Mouse (Mus musculus) CH12.LX (cell line): ENCODE data around the gene Mad1l1. TPM values are rescaled to one million over a fixed set of nuclear protein-coding genes. Genes with fewer than 3 reads are reported as not detected.

Source experiments
- DNase-seq: peaks from one replicate; pipeline ENCODE4 v3.0.0-alpha.2; 2013; ENCODE audit errors: extremely low read depth
- H3K27ac ChIP-seq: 2 replicates; pipeline ENCODE4 v1.5.1; 2012; ENCODE audit warnings: low read depth, mild to moderate bottlenecking, control low read depth, moderate library complexity; ENCODE audit not compliant: insufficient read depth
- H3K27me3 ChIP-seq: replicated peaks from 2 replicates; pipeline ENCODE3; 2012; ENCODE audit warnings: inconsistent platforms
- H3K36me3 ChIP-seq, 2 experiments: replicated peaks in 1 of 2; 2 replicates each; pipeline versions ENCODE3 to v1.6.1; 2012; ENCODE audit warnings: inconsistent platforms in 1 of 2, low read length in 1 of 2, mild to moderate bottlenecking in 1 of 2, mixed read lengths in 1 of 2, moderate library complexity in 1 of 2; ENCODE audit not compliant: control insufficient read depth in 1 of 2, insufficient read depth in 1 of 2
- H3K4me1 ChIP-seq, 2 experiments: 2 replicates each; pipeline ENCODE4 v1.6.1; 2012; ENCODE audit warnings: inconsistent platforms in 1 of 2, moderate library complexity in 1 of 2; ENCODE audit not compliant: insufficient read depth in 2 of 2, control insufficient read depth in 1 of 2
- H3K4me2 ChIP-seq: 2 replicates; pipeline ENCODE4 v1.6.1; 2012; ENCODE audit warnings: low read depth, mild to moderate bottlenecking, control low read depth; ENCODE audit not compliant: poor library complexity, insufficient read depth, severe bottlenecking
- H3K4me3 ChIP-seq, 3 experiments: fragments of 150-350 bp in 1 of 3; sonication (generic) in 1 of 3; replicated peaks in 1 of 3; 2 replicates each; pipeline versions ENCODE3 to v1.5.1; 2011 to 2012; ENCODE audit warnings: low read depth in 2 of 3, low read length in 2 of 3, mild to moderate bottlenecking in 2 of 3, moderate library complexity in 2 of 3, control low read depth in 1 of 3, improper control_type of control experiment in 1 of 3, inconsistent platforms in 1 of 3, mixed read lengths in 1 of 3; ENCODE audit not compliant: poor library complexity in 1 of 3
- H3K79me2 ChIP-seq: replicated peaks from 2 replicates; pipeline ENCODE4 v1.6.1; 2012; ENCODE audit warnings: mild to moderate bottlenecking, moderate library complexity; ENCODE audit not compliant: control insufficient read depth, poor library complexity, insufficient read depth, severe bottlenecking; ENCODE audit errors: extremely low read depth
- H3K9ac ChIP-seq: 2 replicates; pipeline ENCODE4 v1.6.1; 2012; ENCODE audit warnings: low read depth, mild to moderate bottlenecking, control low read depth, moderate library complexity; ENCODE audit not compliant: insufficient read depth
- H3K9me3 ChIP-seq: replicated peaks from 2 replicates; pipeline ENCODE3; 2012; ENCODE audit warnings: low read length, inconsistent platforms, mixed read lengths
- BHLHE40 ChIP-seq: IDR thresholded peaks from 2 replicates; pipeline ENCODE4 v1.6.1; 2011; ENCODE audit warnings: mild to moderate bottlenecking, low read depth, low read length, improper control_type of control experiment
- CHD1 ChIP-seq: IDR thresholded peaks from 2 replicates; pipeline ENCODE4 v1.6.1; 2012; ENCODE audit warnings: low read depth, low read length, improper control_type of control experiment, inconsistent platforms
- CHD2 ChIP-seq: IDR thresholded peaks from 2 replicates; pipeline ENCODE4 v1.6.1; 2011; ENCODE audit warnings: low read length, improper control_type of control experiment
- CTCF ChIP-seq, 2 experiments: IDR thresholded peaks in 1 of 2; conservative IDR thresholded peaks in 1 of 2; 2 replicates each; pipeline ENCODE4 v1.5.1; 2011 to 2012; ENCODE audit warnings: low read depth in 2 of 2, low read length in 2 of 2, improper control_type of control experiment in 1 of 2, inconsistent platforms in 1 of 2, mild to moderate bottlenecking in 1 of 2, moderate library complexity in 1 of 2
- E2F4 ChIP-seq: IDR thresholded peaks from 2 replicates; pipeline ENCODE4 v1.6.1; 2011; ENCODE audit warnings: low read depth, low read length, improper control_type of control experiment; ENCODE audit not compliant: insufficient replicate concordance
- EP300 ChIP-seq: IDR thresholded peaks from 2 replicates; pipeline ENCODE4 v1.6.1; 2011; ENCODE audit warnings: low read length, improper control_type of control experiment
- HCFC1 ChIP-seq: IDR thresholded peaks from 2 replicates; pipeline ENCODE4 v1.6.1; 2012; ENCODE audit warnings: low read depth, mild to moderate bottlenecking, inconsistent platforms, low read length, improper control_type of control experiment
- JUN ChIP-seq: IDR thresholded peaks from 2 replicates; pipeline ENCODE4 v1.6.1; 2011; ENCODE audit warnings: low read depth, mild to moderate bottlenecking, low read length, improper control_type of control experiment, moderate library complexity; ENCODE audit not compliant: insufficient read depth
- JUND ChIP-seq: conservative IDR thresholded peaks from 2 replicates; pipeline ENCODE4 v1.6.1; 2011; ENCODE audit warnings: low read depth, low read length, improper control_type of control experiment
- KAT2A ChIP-seq: IDR thresholded peaks from 2 replicates; pipeline ENCODE4 v1.6.1; 2012; ENCODE audit warnings: low read length, improper control_type of control experiment, inconsistent platforms; ENCODE audit not compliant: insufficient replicate concordance
- MAX ChIP-seq: IDR thresholded peaks from 2 replicates; pipeline ENCODE4 v1.6.1; 2011; ENCODE audit warnings: low read length, improper control_type of control experiment
- MAZ ChIP-seq: IDR thresholded peaks from 2 replicates; pipeline ENCODE4 v1.6.1; 2012; ENCODE audit warnings: low read depth, mild to moderate bottlenecking, inconsistent platforms, low read length, improper control_type of control experiment, moderate library complexity
- MYC ChIP-seq: IDR thresholded peaks from 2 replicates; pipeline ENCODE4 v1.6.1; 2011; ENCODE audit warnings: low read depth, mild to moderate bottlenecking, improper control_type of control experiment, low read length
- PAX5 ChIP-seq: IDR thresholded peaks from 2 replicates; pipeline ENCODE4 v1.6.1; 2012; ENCODE audit warnings: low read length, inconsistent platforms, mixed read lengths
- POLR2AphosphoS2 ChIP-seq: IDR thresholded peaks from 2 replicates; pipeline ENCODE4 v1.6.1; 2011; ENCODE audit warnings: low read depth, low read length, improper control_type of control experiment
- RAD21 ChIP-seq: IDR thresholded peaks from 2 replicates; pipeline ENCODE4 v1.6.1; 2011; ENCODE audit warnings: low read depth, mild to moderate bottlenecking, low read length, improper control_type of control experiment, moderate library complexity
- RCOR1 ChIP-seq: conservative IDR thresholded peaks from 2 replicates; pipeline ENCODE4 v1.6.1; 2012; ENCODE audit warnings: low read depth, mild to moderate bottlenecking, inconsistent platforms, low read length, improper control_type of control experiment
- SMC3 ChIP-seq: IDR thresholded peaks from 2 replicates; pipeline ENCODE4 v1.6.1; 2011; ENCODE audit warnings: low read depth, low read length, improper control_type of control experiment
- UBTF ChIP-seq: IDR thresholded peaks from 2 replicates; pipeline ENCODE4 v1.6.1; 2012; ENCODE audit warnings: low read depth, mild to moderate bottlenecking, inconsistent platforms, low read length, improper control_type of control experiment, moderate library complexity
- ZC3H11A ChIP-seq: IDR thresholded peaks from 2 replicates; pipeline ENCODE4 v1.6.1; 2012; ENCODE audit warnings: low read depth, mild to moderate bottlenecking, inconsistent platforms, low read length, improper control_type of control experiment
- ZKSCAN1 ChIP-seq: IDR thresholded peaks from 2 replicates; pipeline ENCODE4 v1.6.1; 2012; ENCODE audit warnings: low read depth, inconsistent platforms, low read length, improper control_type of control experiment, borderline replicate concordance
- ZMIZ1 ChIP-seq: IDR thresholded peaks from 2 replicates; pipeline ENCODE4 v1.6.1; 2012; ENCODE audit warnings: low read depth, mild to moderate bottlenecking, inconsistent platforms, low read length, improper control_type of control experiment
- dilution Hi-C: fragments of 300-500 bp; cut with MboI; formaldehyde crosslinking; loops from 2 replicates; pipeline ENCODE4 v1.14.3; 2020; ENCODE audit warnings: low sequenced_read_pairs; ENCODE audit not compliant: extremely low pct_unique_long_range_greater_than_20kb, extremely low pct_ligation_motif_present
- in situ Hi-C: fragments of 300-500 bp; cut with MboI; formaldehyde crosslinking; loops from 3 replicates; pipeline ENCODE4 v1.14.3; 2019; ENCODE audit warnings: low sequenced_read_pairs, low pct_ligation_motif_present, low pct_unique_long_range_greater_than_20kb, mixed read lengths
- polyA plus RNA-seq: library from polyadenylated mRNA; unstranded; fragments of >175 nt; gene quantifications from 2 replicates; pipeline ENCODE4 v1.2.1, GENCODE M21; 2012; ENCODE audit warnings: low read depth; ENCODE audit not compliant: insufficient read length
- total RNA-seq, 2 experiments: library from RNA; depleted of rRNA; stranded (reverse); fragments of 300-350 nt in 1 of 2; fragments of >200 nt in 1 of 2; gene quantifications; 2 replicates each; pipeline ENCODE4 v1.2.3; 2012 to 2014

Gene Mad1l1
- total and polyA plus RNA-seq, 3 experiments, result 24.8 to 45.6 (median 28.9) TPM

- Histone ChIP-seq H3K79me2 (no peaks in the 10 kb centered on the region), H3K27me3 (no peaks in the 10 kb centered on the region), H3K36me3 (peaks cover 0 to 14% of the 10 kb centered on the region in 2 experiments), H3K4me3 (no peak overlapping the region), H3K27ac (no peak overlapping the region), H3K9ac (no peak overlapping the region), H3K4me1 (peaks cover 2 to 27% of the 10 kb centered on the region in 2 experiments), H3K9me3 (no peaks in the 10 kb centered on the region), H3K4me2 (no peak overlapping the region)
- TF ChIP-seq MAZ (no peak), RCOR1 (no peak), MYC (no peak), E2F4 (no peak), SMC3 (no peak), EP300 (no peak), CTCF (conservative IDR thresholded peaks at IDR 0.05 in 1 of 2, IDR thresholded peaks at IDR 0.05 in 1 of 2; ENCODE audit: low read depth in 2 of 2, low read length in 2 of 2) (no peak), CHD2 (no peak), MAX (no peak), BHLHE40 (no peak), JUN (no peak), RAD21 (no peak), PAX5 (no peak), JUND (no peak), ZMIZ1 (no peak), ZC3H11A (no peak), HCFC1 (no peak), ZKSCAN1 (no peak), POLR2AphosphoS2 (no peak), UBTF (no peak)
- dilution Hi-C loops (no loop called here), in situ Hi-C loops (no loop called here)
- no peak for DNase-seq
These were observed 304.5 kb downstream of the Mad1l1 start for GRCm38 (mm10) chr5:140016896-140017295.

DNA sequence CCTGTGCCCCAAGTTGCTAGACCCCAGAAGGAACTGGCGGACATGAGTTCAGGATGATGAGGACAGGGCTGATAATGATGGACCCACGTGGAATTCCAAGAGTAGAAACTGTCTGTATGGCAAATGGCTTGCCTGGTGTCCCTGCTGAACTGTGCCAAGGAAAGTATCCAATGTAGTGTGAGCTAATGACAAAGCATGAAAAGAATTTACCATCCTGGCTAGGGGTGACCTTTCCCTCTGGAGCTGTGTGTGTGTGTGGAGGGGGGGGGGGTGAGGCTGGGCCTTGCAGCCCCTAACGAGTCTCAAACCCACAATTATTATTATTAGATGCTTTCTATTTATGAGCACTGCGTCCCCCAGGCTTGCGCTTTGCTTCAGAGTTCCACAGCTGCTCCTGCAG is 307.7 kb downstream of the Mad1l1 start:
- Histone ChIP-seq H3K27me3 (no peaks in the 10 kb centered on the region), H3K4me2 (no peak overlapping the region), H3K4me1 (peaks cover 0 to 15% of the 10 kb centered on the region in 2 experiments; a peak in 3 of 4 replicates), H3K79me2 (no peaks in the 10 kb centered on the region), H3K9ac (no peak overlapping the region), H3K36me3 (peaks cover under 1 to 26% of the 10 kb centered on the region in 2 experiments), H3K27ac (no peak overlapping the region), H3K9me3 (no peaks in the 10 kb centered on the region), H3K4me3 (no peak overlapping the region)
- no peak for DNase-seq
- TF ChIP-seq KAT2A (no peak), CHD1 (no peak), PAX5 (no peak), ZMIZ1 (no peak), BHLHE40 (no peak)
- dilution Hi-C loops, result no loop called here
- in situ Hi-C loops, result no loop called here
